Mouse (Mus musculus) adrenal gland, adult (tissue): ENCODE results near the gene Oxct2a.
"Not testable (repeated sequence)": the region's sequence is repeated elsewhere in the genome, so short reads cannot be mapped to it uniquely, and the experiment has no call there.

ENCODE experiments used
- DNase-seq, 2 experiments: peaks; one replicate each; pipeline ENCODE4 v3.0.0; 2022 to 2023; ENCODE audit warnings: low spot score in 1 of 2; ENCODE audit not compliant: inconsistent age in 2 of 2

Gene Oxct2a

GRCm38 (mm10) chr4:123314497-123314896, 8.9 kb downstream of the Oxct2a start:
- no peak for DNase-seq

- no peak for DNase-seq
Observed at GRCm38 (mm10) chr4:123313010-123313409, 10.4 kb downstream of the Oxct2a start.

- no peak for DNase-seq
Observed at GRCm38 (mm10) chr4:123311845-123312244, 11.6 kb downstream of the Oxct2a start.

GRCm38 (mm10) chr4:123308292-123308691, 15.1 kb downstream of the Oxct2a start:
- DNase-seq, result peak in 1 of 2 experiments; percentile 20

- no peak for DNase-seq
Observed at GRCm38 (mm10) chr4:123306999-123307398, 16.4 kb downstream of the Oxct2a start.

- DNase-seq, result peak; percentile 31 to 87
Observed at GRCm38 (mm10) chr4:123305789-123306188, 17.6 kb downstream of the Oxct2a start.

- peak; percentile 26 to 79 for DNase-seq
Observed at GRCm38 (mm10) chr4:123298980-123299670, 24.3 kb downstream of the Oxct2a start.

GRCm38 (mm10) chr4:123298226-123298625, 25.2 kb downstream of the Oxct2a start:
- DNase-seq, result no peak

- peak; percentile 77 to 84 for DNase-seq
Observed at GRCm38 (mm10) chr4:123297195-123297960, 26.1 kb downstream of the Oxct2a start.

- DNase-seq, result peak in 1 of 2 experiments; percentile 52
Observed at GRCm38 (mm10) chr4:123296148-123296534, 27.3 kb downstream of the Oxct2a start.

GRCm38 (mm10) chr4:123295516-123296147, 27.8 kb downstream of the Oxct2a start:
- DNase-seq, result no peak

- DNase-seq, result not testable (repeated sequence)
Observed at GRCm38 (mm10) chr4:123295026-123295425, 28.4 kb downstream of the Oxct2a start.

GRCm38 (mm10) chr4:123293661-123294443, 29.6 kb downstream of the Oxct2a start:
- peak in 1 of 2 experiments; percentile 27 for DNase-seq

GRCm38 (mm10) chr4:123292989-123293388, 30.4 kb downstream of the Oxct2a start:
- peak in 1 of 2 experiments; percentile 56 for DNase-seq

- DNase-seq, result no peak
Observed at GRCm38 (mm10) chr4:123292390-123292789, 31.0 kb downstream of the Oxct2a start.

GRCm38 (mm10) chr4:123289038-123289437, 34.4 kb downstream of the Oxct2a start:
- no peak for DNase-seq

GRCm38 (mm10) chr4:123286790-123287189, 36.6 kb downstream of the Oxct2a start:
- no peak for DNase-seq

- no peak for DNase-seq
Observed at GRCm38 (mm10) chr4:123284731-123285624, 38.5 kb downstream of the Oxct2a start.

GRCm38 (mm10) chr4:123283675-123284064, 39.8 kb downstream of the Oxct2a start:
- peak; percentile 66 to 85 for DNase-seq
